ENCODE assay signal across 9 mouse cellular contexts in the genomic region with DNA sequence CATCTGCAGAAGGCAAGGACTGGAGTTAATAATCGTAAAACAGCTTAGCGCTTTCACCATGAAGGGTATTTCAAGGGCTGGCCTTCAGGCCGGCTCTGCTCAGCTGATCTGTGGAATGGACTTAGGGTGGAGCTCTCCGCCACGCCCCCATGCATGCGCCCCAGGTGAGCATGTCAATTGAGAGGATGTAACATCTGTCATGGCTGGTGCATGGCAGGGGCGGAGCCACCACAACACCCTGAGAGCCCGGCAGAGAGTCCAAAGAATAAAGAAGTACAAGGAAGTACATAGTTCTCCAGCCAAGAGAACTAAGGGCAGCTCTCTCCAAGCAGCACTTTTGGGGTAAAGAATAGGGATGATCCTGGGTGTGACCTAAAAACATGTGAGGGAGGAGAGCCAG. TPM values are rescaled to one million over a fixed set of nuclear protein-coding genes. Genes with fewer than 3 reads are reported as not detected.
DNase-seq lines count a peak whose midpoint lies in the region; TF ChIP-seq lines count a peak whose summit lies in the region.
"Had no signal": no experiment of that assay in that cellular context is flagged by ENCODE, and none has a peak within 500 bp of the region (broad histone marks: within the 10 kb centered on the region; RNA-seq: fewer than 3 reads in every experiment).

No protein-coding gene starts in this region.

- peaks cover 78% of the 10 kb centered on the region for H3K4me1 ChIP-seq in E14TG2a.4 (replicated peaks; ENCODE audit: low read depth, low read length)
- H3K4me1 ChIP-seq: lung, embryonic 15.5 days had no signal

- TF ChIP-seq CTCF in E14TG2a.4 (conservative IDR thresholded peaks at IDR 0.05; ENCODE audit: low read length): no peak

- H3K4me3 ChIP-seq in E14TG2a.4 (replicated peaks; ENCODE audit: low read length): peak overlapping the region; percentile 73
- H3K4me3 ChIP-seq: embryonic facial prominence, embryonic 10.5 days; lung, embryonic 15.5 days had no signal

- H3K9me3 ChIP-seq in E14TG2a.4 (ENCODE audit: low read length): no peaks in the 10 kb centered on the region
- H3K9me3 ChIP-seq: embryonic facial prominence, embryonic 10.5 days; lung, embryonic 15.5 days had no signal

- no peaks in the 10 kb centered on the region for H3K27me3 ChIP-seq in E14TG2a.4 (ENCODE audit: insufficient read depth, low read length)
- no peaks in the 10 kb centered on the region for H3K27me3 ChIP-seq in splenic B cell, adult 2 months (ENCODE audit: control insufficient read depth, insufficient read depth, low read length, poor library complexity, severe bottlenecking)
- H3K27me3 ChIP-seq: lung, embryonic 15.5 days had no signal

- peaks cover 6% of the 10 kb centered on the region; the same call in 1 of the 2 replicates for H3K36me3 ChIP-seq in E14TG2a.4 (ENCODE audit: insufficient read depth, low read length)
- H3K36me3 ChIP-seq in splenic B cell, adult 2 months (ENCODE audit: control insufficient read depth, insufficient read depth, low read length, poor library complexity, severe bottlenecking): no peaks in the 10 kb centered on the region
- H3K36me3 ChIP-seq: lung, embryonic 15.5 days had no signal

- peak; percentile 89 for DNase-seq in ZHBTc4 (ENCODE audit: low read depth, low spot score)
- peak; percentile 30 for DNase-seq in kidney, postnatal 10 days
- DNase-seq in splenic B cell, adult 2 months (ENCODE audit: low read depth, low spot score): peak; percentile 70
- DNase-seq in frontal cortex, postnatal 36 days (ENCODE audit: low spot score in 2 of 2): no peak
- no peak for DNase-seq in right cerebral cortex, postnatal 25 days
- DNase-seq in adrenal gland, postnatal 36 days: no peak

RNA-seq across cellular contexts. Expression of gene Rab31, which starts 48.9 kb away (rescaled TPM):
- total RNA-seq in adrenal gland, postnatal 36 days (2021): 10 to 100 TPM; 40.9 to 50.1 TPM

RNA-seq across cellular contexts. Expression of gene Ppp4r1, which starts 58.7 kb away (rescaled TPM):
- 10 to 100 TPM; 67.6 to 72.7 TPM for total RNA-seq in adrenal gland, postnatal 36 days (2021)

Comparison
In these comparisons a context has a peak if more than half of its experiments do, and no peak if none do; other contexts are left out.
1. DNase-seq: peak in ZHBTc4 (single experiment), kidney, postnatal 10 days (single experiment) and splenic B cell, adult 2 months (single experiment); none in frontal cortex, postnatal 36 days (0 of 2), right cerebral cortex, postnatal 25 days (single experiment) and adrenal gland, postnatal 36 days (0 of 2).